ENCODE assay signal across 11 mouse cellular contexts in genomic region chr6:29528561-29529443, GRCm38 (mm10). TPM values are rescaled to one million over a fixed set of nuclear protein-coding genes. Genes with fewer than 3 reads are reported as not detected.
DNase-seq lines count a peak whose midpoint lies in the region; ATAC-seq and TF ChIP-seq lines count a peak whose summit lies in the region.
"Had no signal": no experiment of that assay in that cellular context is flagged by ENCODE, and none has a peak within 500 bp of the region (broad histone marks: within the 10 kb centered on the region; RNA-seq: fewer than 3 reads in every experiment).

No protein-coding gene starts in this region.

- peak overlapping the region; percentile 96 for H3K9ac ChIP-seq in CH12.LX (ENCODE audit: insufficient read depth, low read depth)
- peak overlapping the region; percentile 47; the same call in 1 of the 2 replicates for H3K9ac ChIP-seq in heart, embryonic 16.5 days (ENCODE audit: low read length)
- no peak overlapping the region for H3K9ac ChIP-seq in forebrain, embryonic 12.5 days
- H3K9ac ChIP-seq: neural tube, embryonic 12.5 days had no signal

- H3K36me3 ChIP-seq in CH12.LX (replicated peaks in 1 of 2; ENCODE audit: control insufficient read depth in 1 of 2, insufficient read depth in 1 of 2, low read length in 1 of 2) (peaks cover 19 to 28% of the 10 kb centered on the region in 2 experiments), macrophage (ENCODE audit: inconsistent target) (peaks cover 18% of the 10 kb centered on the region)
- H3K36me3 ChIP-seq in heart, embryonic 16.5 days (ENCODE audit: control insufficient read depth, insufficient read depth) = no peaks in the 10 kb centered on the region
- no peaks in the 10 kb centered on the region for H3K36me3 ChIP-seq in forebrain, embryonic 12.5 days (replicated peaks)
- H3K36me3 ChIP-seq: neural tube, embryonic 12.5 days had no signal

- dilution Hi-C loops in CH12.LX (cut with MboI; ENCODE audit: extremely low pct_ligation_motif_present, extremely low pct_unique_long_range_greater_than_20kb, low sequenced_read_pairs) = no loop called here

- no peak; the same call in 1 of the 2 replicates for TF ChIP-seq RAD21 in CH12.LX (IDR thresholded peaks at IDR 0.05; ENCODE audit: low read depth, low read length)

- 19% methylated on average over 13 of the region's 13 CpGs for WGBS in heart, embryonic 16.5 days
- WGBS in macrophage (ENCODE audit: missing documents) = 3% methylated on average over 12 of the region's 13 CpGs
- 34% methylated on average over 13 of the region's 13 CpGs for whole genome bisulfite sequencing in forebrain, embryonic 12.5 days

- H3K4me3 ChIP-seq in CH12.LX (replicated peaks in 1 of 3; ENCODE audit: low read depth in 2 of 3, low read length in 2 of 3, poor library complexity in 1 of 3) (peak overlapping the region; percentile 82 to 90 (median 88)), macrophage (ENCODE audit: inconsistent target) (peak overlapping the region; percentile 94)
- peak overlapping the region; percentile 34 for H3K4me3 ChIP-seq in heart, embryonic 16.5 days (ENCODE audit: low read length)
- no peak overlapping the region for H3K4me3 ChIP-seq in forebrain, embryonic 12.5 days (replicated peaks)

- peak; percentile 41 for DNase-seq in adrenal gland, postnatal 14 days
- no peak for DNase-seq in adrenal gland, postnatal 36 days
- peak; percentile 91 for DNase-seq in CH12.LX (ENCODE audit: extremely low read depth)
- no peak for DNase-seq in left cerebral cortex, adult 9 months (ENCODE audit: low spot score in 2 of 2)
- no peak for DNase-seq in cerebellum, adult 9-11 months

- TF ChIP-seq EP300 in CH12.LX (IDR thresholded peaks at IDR 0.05; ENCODE audit: low read length) = peak; percentile 92

- no peaks in the 10 kb centered on the region for H3K27me3 ChIP-seq in CH12.LX (replicated peaks)
- H3K27me3 ChIP-seq in heart, embryonic 16.5 days (ENCODE audit: control insufficient read depth, insufficient read depth, low read length) = peaks cover 13% of the 10 kb centered on the region
- H3K27me3 ChIP-seq in forebrain, embryonic 12.5 days = peaks cover 72% of the 10 kb centered on the region

- TF ChIP-seq CTCF in CH12.LX (conservative IDR thresholded peaks at IDR 0.05 in 1 of 2, IDR thresholded peaks at IDR 0.05 in 1 of 2; ENCODE audit: low read depth in 2 of 2, low read length in 2 of 2) = no peak

- peak overlapping the region; percentile 99 for H3K4me2 ChIP-seq in CH12.LX (ENCODE audit: insufficient read depth, low read depth, poor library complexity, severe bottlenecking)
- H3K4me2 ChIP-seq in heart, embryonic 16.5 days (ENCODE audit: low read depth, low read length) = peak overlapping the region; percentile 60
- H3K4me2 ChIP-seq in forebrain, embryonic 12.5 days = no peak overlapping the region

- ATAC-seq in heart, embryonic 16.5 days (replicated peaks; ENCODE audit: extremely low read depth, insufficient read depth, low FRiP score) = peak; percentile 62; the same call in 1 of the 2 replicates
- no peak for ATAC-seq in forebrain, embryonic 12.5 days (ENCODE audit: low FRiP score)
- ATAC-seq: forebrain, embryonic 14.5 days had no signal

- peak; percentile 74 for TF ChIP-seq POLR2A in CH12.LX (IDR thresholded peaks at IDR 0.05; ENCODE audit: low read depth, low read length)

- peaks cover 6 to 66% of the 10 kb centered on the region in 2 experiments for H3K4me1 ChIP-seq in CH12.LX (ENCODE audit: control insufficient read depth in 1 of 2, insufficient read depth in 2 of 2)
- H3K4me1 ChIP-seq in heart, embryonic 16.5 days (ENCODE audit: control insufficient read depth, insufficient read depth, low read length) = peaks cover 32% of the 10 kb centered on the region
- peaks cover 22% of the 10 kb centered on the region for H3K4me1 ChIP-seq in forebrain, embryonic 12.5 days

- in situ Hi-C loops in CH12.LX (cut with MboI; ENCODE audit: low pct_ligation_motif_present, low pct_unique_long_range_greater_than_20kb, low sequenced_read_pairs) = no loop called here

- H3K27ac ChIP-seq in CH12.LX (ENCODE audit: insufficient read depth, low read depth) (peak overlapping the region; percentile 98), macrophage (peak overlapping the region; percentile 98)
- no peak overlapping the region for H3K27ac ChIP-seq in heart, embryonic 16.5 days (ENCODE audit: low read length)
- no peak overlapping the region for H3K27ac ChIP-seq in forebrain, embryonic 12.5 days
- H3K27ac ChIP-seq: neural tube, embryonic 12.5 days had no signal

- no peaks in the 10 kb centered on the region for H3K9me3 ChIP-seq in CH12.LX (replicated peaks; ENCODE audit: low read length)
- H3K9me3 ChIP-seq in heart, embryonic 16.5 days (replicated peaks; ENCODE audit: control insufficient read depth, low read length) = peaks cover 4% of the 10 kb centered on the region; the same call in 1 of the 2 replicates
- H3K9me3 ChIP-seq in forebrain, embryonic 12.5 days = no peaks in the 10 kb centered on the region
- H3K9me3 ChIP-seq: neural tube, embryonic 12.5 days had no signal

- H3K79me2 ChIP-seq in CH12.LX (replicated peaks; ENCODE audit: control insufficient read depth, extremely low read depth, insufficient read depth, poor library complexity, severe bottlenecking) (peaks cover 47% of the 10 kb centered on the region), macrophage (ENCODE audit: inconsistent target) (peaks cover 69% of the 10 kb centered on the region)

TF ChIP-seq in CH12.LX, 34 proteins besides CTCF, POLR2A, EP300 and RAD21 (continues in another document):
- TF ChIP-seq NELFE (IDR thresholded peaks at IDR 0.05; ENCODE audit: low read depth, low read length) (0 out of 2 replicates have a peak, but pooled peaks have one; percentile 62), JUN (IDR thresholded peaks at IDR 0.05; ENCODE audit: insufficient read depth, low read depth, low read length) (peak; percentile 25; the same call in 1 of the 2 replicates), RCOR1 (conservative IDR thresholded peaks at IDR 0.05; ENCODE audit: low read depth, low read length) (peak; percentile 84), USF1 (IDR thresholded peaks at IDR 0.05; ENCODE audit: low read depth, low read length) (no peak), ZC3H11A (IDR thresholded peaks at IDR 0.05; ENCODE audit: low read depth, low read length) (no peak), USF2 (conservative IDR thresholded peaks at IDR 0.05; ENCODE audit: low read depth, low read length) (no peak), HCFC1 (IDR thresholded peaks at IDR 0.05; ENCODE audit: low read depth, low read length) (peak; percentile 36; the same call in 1 of the 2 replicates), MAZ (IDR thresholded peaks at IDR 0.05; ENCODE audit: low read depth, low read length) (no peak; the same call in 1 of the 2 replicates), ZKSCAN1 (IDR thresholded peaks at IDR 0.05; ENCODE audit: borderline replicate concordance, low read depth, low read length) (no peak), ELF1 (IDR thresholded peaks at IDR 0.05; ENCODE audit: low read depth, low read length) (peak; percentile 20; the same call in 1 of the 2 replicates), BHLHE40 (IDR thresholded peaks at IDR 0.05; ENCODE audit: low read depth, low read length) (peak; percentile 62), MXI1 (IDR thresholded peaks at IDR 0.05; ENCODE audit: low read depth, low read length) (peak; percentile 59; the same call in 1 of the 2 replicates), TCF12 (IDR thresholded peaks at IDR 0.05; ENCODE audit: low read depth, low read length) (peak; percentile 76), MAX (IDR thresholded peaks at IDR 0.05; ENCODE audit: low read length) (no peak; the same call in 1 of the 2 replicates)

RNA-seq across cellular contexts. Expression of gene Irf5, which starts 2.4 kb away (rescaled TPM):
- 3.0 and 10.9 TPM in 2 replicates for total RNA-seq in adrenal gland, postnatal 14 days (2021)
- total RNA-seq in adrenal gland, postnatal 36 days (2021) = 1 to 10 TPM; 4.4 to 4.9 TPM
- total RNA-seq in CH12.LX (2012; rRNA removed) = 134 and 152 TPM in 2 replicates
- total RNA-seq in CH12.LX (2014; rRNA removed) = 158 and 159 TPM in 2 replicates
- 134 and 144 TPM in 2 replicates for polyA plus RNA-seq in CH12.LX (2012; ENCODE audit: insufficient read length, low read depth)
- 5.4 and 5.7 TPM in 2 replicates for polyA plus RNA-seq in heart, embryonic 16.5 days (2015; fragmentation: Nextera tagmentation; extraction: Ambion mirVana)
- 100 to 1,000 TPM; 125 to 271 (median 191) TPM for total RNA-seq in macrophage (2018; cell fraction: chromatin; rRNA removed)
- 100 to 1,000 TPM; 137 to 260 (median 207) TPM for total RNA-seq in macrophage (2018; cell fraction: cytosol; rRNA removed)
- 100 to 1,000 TPM; 121 to 294 (median 214) TPM for total RNA-seq in macrophage (2018; cell fraction: nucleus; rRNA removed)
- polyA plus RNA-seq in macrophage (2018) = 132 to 204 TPM (median 202 TPM) in 3 replicates
- 0.95 and 1.3 TPM in 2 replicates for polyA plus RNA-seq in forebrain, embryonic 12.5 days (2016; fragmentation: Nextera tagmentation; extraction: Ambion mirVana)

RNA-seq across cellular contexts. Expression of gene Kcp, which starts 21.1 kb away (rescaled TPM):
- 6.1 and 7.1 TPM in 2 replicates for total RNA-seq in adrenal gland, postnatal 14 days (2021)
- total RNA-seq in adrenal gland, postnatal 36 days (2021) = 1 to 10 TPM; 3.5 to 4.6 TPM
- total RNA-seq in CH12.LX (2012; rRNA removed) (0.59 and 0.64 TPM in 2 replicates), CH12.LX (2014; rRNA removed) (not detected in 2 replicates)
- polyA plus RNA-seq in CH12.LX (2012; ENCODE audit: insufficient read length, low read depth) (0.49 and 0.51 TPM in 2 replicates), macrophage (2018) (0.28 TPM in 1 of 3 replicates, not detected in the others)
- 9.2 and 9.5 TPM in 2 replicates for polyA plus RNA-seq in heart, embryonic 16.5 days (2015; fragmentation: Nextera tagmentation; extraction: Ambion mirVana)
- total RNA-seq in macrophage (2018; cell fraction: chromatin; rRNA removed) = 1 to 10 TPM in 1 of 26 experiments, under 1 TPM in 2, not detected in 23; 0.23 to 1.0 (median 0.45) TPM
- under 1 TPM in 15 of 26 experiments, not detected in 11; 0.05 to 0.34 (median 0.10) TPM for total RNA-seq in macrophage (2018; cell fraction: cytosol; rRNA removed)
- total RNA-seq in macrophage (2018; cell fraction: nucleus; rRNA removed) = under 1 TPM in 3 of 26 experiments, not detected in 23; 0.21 to 0.36 (median 0.25) TPM
- polyA plus RNA-seq in forebrain, embryonic 12.5 days (2016; fragmentation: Nextera tagmentation; extraction: Ambion mirVana) = 9.4 and 10.8 TPM in 2 replicates

RNA-seq across cellular contexts. Expression of gene Atp6v1fnb, which starts 57.6 kb away (rescaled TPM):
- total RNA-seq in adrenal gland, postnatal 14 days (2021) = not detected in 2 replicates
- total RNA-seq in adrenal gland, postnatal 36 days (2021) = under 1 TPM in 1 of 2 experiments, not detected in 1; 0.43 TPM
- total RNA-seq in CH12.LX (2012; rRNA removed) (0.21 TPM in 1 of 2 replicates, not detected in the other), CH12.LX (2014; rRNA removed) (not detected in 2 replicates)
- polyA plus RNA-seq in CH12.LX (2012; ENCODE audit: insufficient read length, low read depth) (not detected in 2 replicates), macrophage (2018) (not detected in 3 replicates)
- polyA plus RNA-seq in heart, embryonic 16.5 days (2015; fragmentation: Nextera tagmentation; extraction: Ambion mirVana) = not detected in 2 replicates
- total RNA-seq in macrophage (2018; cell fraction: chromatin; rRNA removed) = 1 to 10 TPM in 22 of 26 experiments, not detected in 4; 1.3 to 7.6 (median 2.4) TPM
- not detected for total RNA-seq in macrophage (2018; cell fraction: cytosol; rRNA removed)
- 1 to 10 TPM in 9 of 26 experiments, under 1 TPM in 1, not detected in 16; 0.94 to 3.3 (median 1.6) TPM for total RNA-seq in macrophage (2018; cell fraction: nucleus; rRNA removed)
- 0.37 TPM in 1 of 2 replicates, not detected in the other for polyA plus RNA-seq in forebrain, embryonic 12.5 days (2016; fragmentation: Nextera tagmentation; extraction: Ambion mirVana)
- polyA plus RNA-seq: C2C12 had no signal

Comparison
In these comparisons a context has a peak if more than half of its experiments do, and no peak if none do; other contexts are left out.
1. DNase-seq: peak in adrenal gland, postnatal 14 days (single experiment) and CH12.LX (single experiment); none in adrenal gland, postnatal 36 days (0 of 2), left cerebral cortex, adult 9 months (0 of 2) and cerebellum, adult 9-11 months (single experiment).
2. H3K27ac ChIP-seq: peak in CH12.LX (single experiment) and macrophage (single experiment); none in heart, embryonic 16.5 days (single experiment) and forebrain, embryonic 12.5 days (single experiment).
3. RNA of gene Irf5, which starts 2.4 kb away (polyA plus RNA-seq): 132 to 204 TPM in macrophage and 134 to 144 TPM in CH12.LX; 5.4 to 5.7 TPM in heart, embryonic 16.5 days and 0.95 to 1.3 TPM in forebrain, embryonic 12.5 days; every median in the first group is over 10 times any median in the second.